Mouse (Mus musculus) forebrain, embryonic 16.5 days (tissue): ENCODE measurements around the gene Tmc1. TPM values are rescaled to one million over a fixed set of nuclear protein-coding genes. Genes with fewer than 3 reads are reported as not detected.

Source experiments
- ATAC-seq: fragments of 200-750 bp; cut with Nextera tagmentation; 2 replicates; pipeline ENCODE4 v1.8.0; 2017; ENCODE audit warnings: mild to moderate bottlenecking, moderate library complexity
- H3K27ac ChIP-seq: fragments of 300-500 bp; sonication (generic); 2 replicates; pipeline ENCODE4 v1.5.1; 2014; ENCODE audit warnings: low read length, control low read depth
- H3K27me3 ChIP-seq: fragments of 300-500 bp; sonication (generic); replicated peaks from 2 replicates; pipeline ENCODE4 v1.6.1; 2014; ENCODE audit warnings: low read length; ENCODE audit not compliant: control insufficient read depth, insufficient read depth
- H3K36me3 ChIP-seq: fragments of 300-500 bp; sonication (generic); 2 replicates; pipeline ENCODE4 v1.6.1; 2014; ENCODE audit not compliant: control insufficient read depth, insufficient read depth
- H3K4me1 ChIP-seq: fragments of 300-500 bp; sonication (generic); replicated peaks from 2 replicates; pipeline ENCODE4 v1.6.1; 2014; ENCODE audit warnings: low read length; ENCODE audit not compliant: control insufficient read depth, insufficient read depth
- H3K4me2 ChIP-seq: fragments of 300-500 bp; sonication (generic); 2 replicates; pipeline ENCODE4 v1.6.1; 2014; ENCODE audit warnings: mild to moderate bottlenecking, low read length, control low read depth
- H3K4me3 ChIP-seq: fragments of 300-500 bp; sonication (generic); replicated peaks from 2 replicates; pipeline ENCODE4 v1.5.1; 2014; ENCODE audit warnings: mild to moderate bottlenecking, low read length, control low read depth
- H3K9ac ChIP-seq: fragments of 300-500 bp; sonication (generic); replicated peaks from 2 replicates; pipeline ENCODE4 v1.6.1; 2014; ENCODE audit warnings: low read depth, low read length, control low read depth
- H3K9me3 ChIP-seq: fragments of 300-500 bp; sonication (generic); 2 replicates; pipeline ENCODE4 v1.6.1; 2016; ENCODE audit warnings: low read length; ENCODE audit not compliant: control insufficient read depth
- WGBS: fragments of 180-500 bp; shearing (Covaris S2); extraction: QIAGEN DNeasy Blood & Tissue Kit; methylation state at CpG from one replicate; pipeline ENCODE4 v1.1.7; 2014; 5-methylcytosine and 5-hydroxymethylcytosine counted together
- polyA plus RNA-seq: library from polyadenylated mRNA; unstranded; fragments of >200 nt; fragmentation: Nextera tagmentation; extraction: Ambion mirVana; gene quantifications from 2 replicates; pipeline ENCODE4 v1.2.1, GENCODE M21; 2015

Gene Tmc1
- polyA plus RNA-seq, 1 experiment from 2014 or later, result not detected

GRCm38 (mm10) chr19:20837422-20837821 lies 116.6 kb downstream of the Tmc1 start:
- Histone ChIP-seq H3K9me3 (no peaks in the 10 kb centered on the region), H3K4me2 (no peak overlapping the region), H3K36me3 (no peaks in the 10 kb centered on the region), H3K4me3 (no peak overlapping the region), H3K9ac (no peak overlapping the region), H3K27ac (no peak overlapping the region), H3K27me3 (no peaks in the 10 kb centered on the region), H3K4me1 (no peaks in the 10 kb centered on the region)
- no peak for ATAC-seq
- 33% methylated on average over 2 of the region's 2 CpGs for WGBS

- no peak overlapping the region for H3K4me2 ChIP-seq
- no peaks in the 10 kb centered on the region for H3K27me3 ChIP-seq
- H3K9me3 ChIP-seq, result no peaks in the 10 kb centered on the region
- H3K27ac ChIP-seq, result no peak overlapping the region
- WGBS, result 69% methylated on average over 9 of the region's 9 CpGs
- no peak for ATAC-seq
- no peak overlapping the region for H3K9ac ChIP-seq
- H3K4me3 ChIP-seq, result no peak overlapping the region
- H3K36me3 ChIP-seq, result no peaks in the 10 kb centered on the region
- no peaks in the 10 kb centered on the region for H3K4me1 ChIP-seq
Observed at GRCm38 (mm10) chr19:20836055-20836845, 117.8 kb downstream of the Tmc1 start.

GRCm38 (mm10) chr19:20834895-20835294 lies 119.1 kb downstream of the Tmc1 start:
- ATAC-seq, result no peak
- Histone ChIP-seq H3K4me1 (no peaks in the 10 kb centered on the region), H3K27me3 (no peaks in the 10 kb centered on the region), H3K36me3 (no peaks in the 10 kb centered on the region), H3K4me3 (no peak overlapping the region), H3K27ac (no peak overlapping the region), H3K4me2 (no peak overlapping the region), H3K9ac (no peak overlapping the region), H3K9me3 (no peaks in the 10 kb centered on the region)
- WGBS, result 51% methylated on average over 1 of the region's 1 CpGs

GRCm38 (mm10) chr19:20799460-20799859 lies 154.5 kb downstream of the Tmc1 start:
- Histone ChIP-seq H3K4me2 (no peak overlapping the region), H3K9me3 (no peaks in the 10 kb centered on the region), H3K27me3 (no peaks in the 10 kb centered on the region), H3K4me3 (no peak overlapping the region), H3K36me3 (no peaks in the 10 kb centered on the region), H3K4me1 (no peaks in the 10 kb centered on the region), H3K27ac (no peak overlapping the region), H3K9ac (no peak overlapping the region)
- ATAC-seq, result no peak

GRCm38 (mm10) chr19:20797558-20798101 lies 156.4 kb downstream of the Tmc1 start:
- WGBS, result 35% methylated on average over 6 of the region's 6 CpGs
- ATAC-seq, result peak; percentile 85
- H3K27ac ChIP-seq, result no peak overlapping the region

GRCm38 (mm10) chr19:20796001-20796400 lies 158.0 kb downstream of the Tmc1 start:
- H3K4me3 ChIP-seq, result no peak overlapping the region
- no peak for ATAC-seq
- 75% methylated on average over 4 of the region's 4 CpGs for WGBS
- H3K27me3 ChIP-seq, result no peaks in the 10 kb centered on the region
- H3K4me2 ChIP-seq, result no peak overlapping the region
- H3K9me3 ChIP-seq, result no peaks in the 10 kb centered on the region
- no peaks in the 10 kb centered on the region for H3K4me1 ChIP-seq
- no peak overlapping the region for H3K27ac ChIP-seq
- no peaks in the 10 kb centered on the region for H3K36me3 ChIP-seq
- H3K9ac ChIP-seq, result no peak overlapping the region

More at GRCm38 (mm10) chr19:20797558-20798101, 156.4 kb downstream of the Tmc1 start:
- H3K4me2 ChIP-seq, result no peak overlapping the region
- no peak overlapping the region for H3K9ac ChIP-seq
- H3K4me3 ChIP-seq, result no peak overlapping the region
- H3K36me3 ChIP-seq, result no peaks in the 10 kb centered on the region
- H3K9me3 ChIP-seq, result no peaks in the 10 kb centered on the region
- H3K4me1 ChIP-seq, result no peaks in the 10 kb centered on the region
- no peaks in the 10 kb centered on the region for H3K27me3 ChIP-seq

- no peak overlapping the region for H3K4me3 ChIP-seq
- H3K4me1 ChIP-seq, result no peaks in the 10 kb centered on the region
- H3K27ac ChIP-seq, result no peak overlapping the region
- H3K9me3 ChIP-seq, result no peaks in the 10 kb centered on the region
- 83% methylated on average over 3 of the region's 3 CpGs for WGBS
- no peak overlapping the region for H3K4me2 ChIP-seq
- 0 out of 2 replicates have a peak, but pooled peaks have one; percentile 31 for ATAC-seq
- no peaks in the 10 kb centered on the region for H3K36me3 ChIP-seq
- H3K27me3 ChIP-seq, result no peaks in the 10 kb centered on the region
- no peak overlapping the region for H3K9ac ChIP-seq
Observed at GRCm38 (mm10) chr19:20794999-20795398, 159.0 kb downstream of the Tmc1 start.

- no peaks in the 10 kb centered on the region for H3K4me1 ChIP-seq
- WGBS, result 74% methylated on average over 2 of the region's 2 CpGs
- peak; percentile 77 for ATAC-seq
Observed at GRCm38 (mm10) chr19:20792811-20793210, 161.2 kb downstream of the Tmc1 start.

GRCm38 (mm10) chr19:20787289-20787688 lies 166.7 kb downstream of the Tmc1 start:
- Histone ChIP-seq H3K4me1 (no peaks in the 10 kb centered on the region), H3K9me3 (no peaks in the 10 kb centered on the region), H3K27me3 (no peaks in the 10 kb centered on the region), H3K36me3 (no peaks in the 10 kb centered on the region), H3K4me3 (no peak overlapping the region), H3K4me2 (no peak overlapping the region), H3K27ac (no peak overlapping the region), H3K9ac (no peak overlapping the region)
- WGBS, result 84% methylated on average over 6 of the region's 6 CpGs
- ATAC-seq, result no peak

More at GRCm38 (mm10) chr19:20792811-20793210, 161.2 kb downstream of the Tmc1 start:
- Histone ChIP-seq H3K9me3 (no peaks in the 10 kb centered on the region), H3K4me3 (no peak overlapping the region), H3K27me3 (no peaks in the 10 kb centered on the region), H3K4me2 (no peak overlapping the region), H3K36me3 (no peaks in the 10 kb centered on the region), H3K9ac (no peak overlapping the region), H3K27ac (no peak overlapping the region)
